In the genomic region with DNA sequence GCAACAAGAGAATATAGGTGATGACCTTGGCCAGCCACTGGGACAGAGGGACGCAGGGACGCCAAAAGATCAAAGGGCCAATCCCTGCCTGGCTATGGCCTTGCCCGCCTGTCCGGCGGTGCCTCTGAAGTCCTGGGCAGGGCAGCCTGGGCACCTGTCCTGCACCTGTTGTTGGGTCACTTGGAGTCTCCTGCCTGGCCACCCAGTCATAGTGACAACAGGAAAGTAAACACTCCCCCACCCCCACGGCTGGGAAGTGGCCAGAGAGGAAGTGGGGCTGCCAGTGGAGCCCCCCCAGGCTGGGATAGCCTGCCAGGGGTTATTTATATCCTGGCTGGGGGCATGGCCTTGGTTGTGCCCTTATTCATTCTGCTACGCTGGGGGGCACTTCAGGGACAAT, we compare ENCODE assay signal across 13 mouse cellular contexts. TPM values are rescaled to one million over a fixed set of nuclear protein-coding genes. Genes with fewer than 3 reads are reported as not detected.
DNase-seq lines count a peak whose midpoint lies in the region; ATAC-seq and TF ChIP-seq lines count a peak whose summit lies in the region.
"Had no signal": no experiment of that assay in that cellular context is flagged by ENCODE, and none has a peak within 500 bp of the region (broad histone marks: within the 10 kb centered on the region; RNA-seq: fewer than 3 reads in every experiment).

No protein-coding gene starts in this region.

- H3K27ac ChIP-seq in heart, postnatal 0 days (ENCODE audit: low read depth) = 0 out of 2 replicates have a peak overlapping the region, but pooled peaks have one; percentile 21
- H3K27ac ChIP-seq: limb, embryonic 12.5 days had no signal

- no peak for TF ChIP-seq EP300 in heart, postnatal 0 days (IDR thresholded peaks at IDR 0.05; ENCODE audit: low read depth)

- H3K4me2 ChIP-seq in heart, postnatal 0 days (ENCODE audit: low read depth, low read length) = no peak overlapping the region
- H3K4me2 ChIP-seq: limb, embryonic 12.5 days; lung, embryonic 15.5 days had no signal

- H3K27me3 ChIP-seq in heart, postnatal 0 days (ENCODE audit: control insufficient read depth, insufficient read depth, low read length) = no peaks in the 10 kb centered on the region
- H3K27me3 ChIP-seq: limb, embryonic 12.5 days; lung, embryonic 15.5 days had no signal

- H3K9me3 ChIP-seq in heart, postnatal 0 days (replicated peaks; ENCODE audit: control insufficient read depth, low read length) = no peaks in the 10 kb centered on the region
- H3K9me3 ChIP-seq: limb, embryonic 12.5 days; lung, embryonic 15.5 days had no signal

- H3K4me3 ChIP-seq in heart, postnatal 0 days (ENCODE audit: low read depth, low read length) = no peak overlapping the region
- H3K4me3 ChIP-seq in lung, adult 2 months (replicated peaks; ENCODE audit: extremely low read depth, low read depth, low read length) = no peak overlapping the region
- H3K4me3 ChIP-seq: limb, embryonic 12.5 days; lung, embryonic 15.5 days had no signal

- TF ChIP-seq CTCF in heart, postnatal 0 days (IDR thresholded peaks at IDR 0.05; ENCODE audit: low read depth) = no peak
- no peak for TF ChIP-seq CTCF in lung, adult 2 months (IDR thresholded peaks at IDR 0.05; ENCODE audit: insufficient read depth, low read length)

- DNase-seq in adrenal gland, adult 2 months = peak; percentile 60
- no peak for DNase-seq in adrenal gland, postnatal 4 days (ENCODE audit: low spot score in 2 of 2)
- no peak for DNase-seq in heart, postnatal 0 days (ENCODE audit: low spot score)
- no peak for DNase-seq in heart, postnatal 10 days
- peak; percentile 66 to 75 for DNase-seq in lung, adult 18-20 months
- no peak for DNase-seq in lung, adult 2 months
- DNase-seq in lung, postnatal 4 days = peak; percentile 59 to 73
- DNase-seq in natural killer cell, adult 2 months (ENCODE audit: low spot score in 2 of 2) = no peak
- DNase-seq: cerebellum, postnatal 14 days; midbrain, embryonic 14.5 days had no signal

- no peak for TF ChIP-seq POLR2A in lung, adult 2 months (IDR thresholded peaks at IDR 0.05; ENCODE audit: borderline replicate concordance, extremely low read depth, low read depth, low read length)

- no peak for ATAC-seq in heart, postnatal 0 days (ENCODE audit: insufficient read depth, low read depth)

- intact Hi-C loops in heart, postnatal 10 days (cut with DNase I) = no loop called here

- 62% methylated on average over 7 of the region's 7 CpGs for WGBS in heart, postnatal 0 days
- WGBS in lung, adult 2 months = 24% methylated on average over 7 of the region's 7 CpGs

- peaks cover 21% of the 10 kb centered on the region for H3K4me1 ChIP-seq in heart, postnatal 0 days (ENCODE audit: control insufficient read depth, insufficient read depth)
- peaks cover 26% of the 10 kb centered on the region for H3K4me1 ChIP-seq in lung, adult 2 months (ENCODE audit: control insufficient read depth, insufficient read depth, low read length)

- H3K36me3 ChIP-seq in heart, postnatal 0 days (replicated peaks; ENCODE audit: control insufficient read depth, insufficient read depth, low read length) = 0 out of 2 replicates have a peak, but pooled peaks cover 7% of the 10 kb centered on the region

- H3K9ac ChIP-seq in heart, postnatal 0 days (replicated peaks; ENCODE audit: low read depth, low read length) = no peak overlapping the region
- H3K9ac ChIP-seq: limb, embryonic 12.5 days; lung, embryonic 15.5 days had no signal

RNA-seq across cellular contexts. Expression of gene Gnat1, which starts 15.1 kb away (rescaled TPM):
- total RNA-seq in adrenal gland, adult 2 months (2021) = under 1 TPM in 1 of 2 experiments, not detected in 1; 0.37 TPM
- 0.10 and 0.16 TPM in 2 replicates for polyA plus RNA-seq in adrenal gland, adult 2 months (2012; rRNA removed)
- 1 to 10 TPM in 1 of 2 experiments, under 1 TPM in 1; 0.73 to 1.6 TPM for total RNA-seq in adrenal gland, postnatal 4 days (2021)
- total RNA-seq in heart, postnatal 0 days (2014; rRNA removed; ENCODE audit: low replicate concordance) = not detected in 2 replicates
- 0.25 and 0.33 TPM in 2 replicates for polyA plus RNA-seq in heart, postnatal 0 days (2015; fragmentation: Nextera tagmentation; extraction: Ambion mirVana)
- total RNA-seq in heart, postnatal 10 days (2021) = not detected
- polyA plus RNA-seq in lung, adult 2 months (2012; rRNA removed) = 0.09 and 0.20 TPM in 2 replicates
- polyA plus RNA-seq: embryonic facial prominence, embryonic 11.5 days had no signal

RNA-seq across cellular contexts. Expression of gene Sema3f, which starts 15.6 kb away (rescaled TPM):
- 10 to 100 TPM; 27.2 to 34.8 TPM for total RNA-seq in adrenal gland, adult 2 months (2021)
- polyA plus RNA-seq in adrenal gland, adult 2 months (2012; rRNA removed) = 95.1 and 106 TPM in 2 replicates
- total RNA-seq in adrenal gland, postnatal 4 days (2021) = 10 to 100 TPM; 28.9 to 32.8 TPM
- total RNA-seq in heart, postnatal 0 days (2014; rRNA removed; ENCODE audit: low replicate concordance) = 38.4 and 59.5 TPM in 2 replicates
- polyA plus RNA-seq in heart, postnatal 0 days (2015; fragmentation: Nextera tagmentation; extraction: Ambion mirVana) = 2.6 and 2.7 TPM in 2 replicates
- 10 to 100 TPM; 19.4 to 22.2 TPM for total RNA-seq in heart, postnatal 10 days (2021)
- polyA plus RNA-seq in lung, adult 2 months (2012; rRNA removed) = 318 and 413 TPM in 2 replicates

RNA-seq across cellular contexts. Expression of gene Slc38a3, which starts 25.3 kb away (rescaled TPM):
- total RNA-seq in adrenal gland, adult 2 months (2021) = 1 to 10 TPM in 1 of 2 experiments, under 1 TPM in 1; 0.48 to 2.7 TPM
- polyA plus RNA-seq in adrenal gland, adult 2 months (2012; rRNA removed) = 1.7 and 4.1 TPM in 2 replicates
- total RNA-seq in adrenal gland, postnatal 4 days (2021) = 10 to 100 TPM; 10.1 to 37.4 TPM
- total RNA-seq in heart, postnatal 0 days (2014; rRNA removed; ENCODE audit: low replicate concordance) = 8.9 and 16.9 TPM in 2 replicates
- polyA plus RNA-seq in heart, postnatal 0 days (2015; fragmentation: Nextera tagmentation; extraction: Ambion mirVana) = 2.7 and 4.0 TPM in 2 replicates
- 10 to 100 TPM; 20.5 to 22.6 TPM for total RNA-seq in heart, postnatal 10 days (2021)
- polyA plus RNA-seq in lung, adult 2 months (2012; rRNA removed) = 1.8 and 16.1 TPM in 2 replicates

RNA-seq across cellular contexts. Expression of gene Gnai2, which starts 59.5 kb away (rescaled TPM):
- 100 to 1,000 TPM; 198 to 278 TPM for total RNA-seq in adrenal gland, adult 2 months (2021)
- polyA plus RNA-seq in adrenal gland, adult 2 months (2012; rRNA removed) = 330 and 345 TPM in 2 replicates
- 100 to 1,000 TPM; 345 to 390 TPM for total RNA-seq in adrenal gland, postnatal 4 days (2021)
- 472 and 473 TPM in 2 replicates for total RNA-seq in heart, postnatal 0 days (2014; rRNA removed; ENCODE audit: low replicate concordance)
- polyA plus RNA-seq in heart, postnatal 0 days (2015; fragmentation: Nextera tagmentation; extraction: Ambion mirVana) = 291 and 295 TPM in 2 replicates
- total RNA-seq in heart, postnatal 10 days (2021) = 100 to 1,000 TPM; 422 to 478 TPM
- polyA plus RNA-seq in lung, adult 2 months (2012; rRNA removed) = 844 and 991 TPM in 2 replicates

Comparison
In these comparisons a context has a peak if more than half of its experiments do, and no peak if none do; other contexts are left out.
1. DNase-seq: peak in adrenal gland, adult 2 months (single experiment), lung, adult 18-20 months (2 of 2) and lung, postnatal 4 days (2 of 2); none in adrenal gland, postnatal 4 days (0 of 2), heart, postnatal 0 days (single experiment), heart, postnatal 10 days (0 of 2), lung, adult 2 months (single experiment) and natural killer cell, adult 2 months (0 of 2).